Mouse (Mus musculus) lung, adult 18-20 months (tissue): ENCODE results near the gene Det1.

ENCODE experiments used
- DNase-seq, 2 experiments: peaks; one replicate each; pipeline ENCODE4 v3.0.0; 2022; ENCODE audit warnings: mixed read lengths in 2 of 2

Gene Det1

GRCm38 (mm10) chr7:78846737-78847434 lies at the start of gene Det1:
Gene Det1, minus strand, starts transcription at chr7:78847263.
- DNase-seq = peak; percentile 87 to 90

DNA sequence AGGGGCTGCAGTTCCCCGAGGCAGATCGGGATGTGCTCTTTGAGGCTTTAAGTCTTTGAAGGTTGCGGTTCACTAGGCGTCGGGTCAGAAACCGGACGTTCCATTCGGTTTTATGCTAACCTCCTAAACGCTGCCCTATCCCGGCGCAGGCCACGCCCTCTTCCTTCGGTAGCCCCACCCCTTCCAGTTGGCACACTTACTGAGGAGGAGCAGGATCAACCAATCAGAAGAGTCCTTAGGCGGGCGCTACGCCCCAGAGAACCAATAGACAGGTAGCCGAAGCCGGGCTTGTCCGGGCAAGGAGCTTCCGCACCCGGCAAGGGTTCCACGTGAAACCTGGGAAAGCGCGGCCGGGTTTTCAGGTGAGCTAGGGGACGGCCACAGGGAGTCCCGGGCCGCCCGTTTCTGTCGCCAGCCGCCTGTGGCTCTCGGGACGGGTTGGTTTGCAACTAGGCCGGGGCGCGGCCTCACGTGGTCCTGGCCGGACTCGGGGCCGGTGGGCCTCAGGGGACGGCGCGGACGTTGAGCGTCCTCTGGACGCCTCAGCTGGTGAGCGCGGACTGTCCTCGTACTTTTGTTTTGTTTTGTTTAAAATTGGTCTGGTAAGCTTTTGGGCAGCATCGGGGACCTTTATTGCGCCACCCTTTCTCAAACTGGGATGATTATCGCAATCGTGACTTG lies 48.7 kb upstream of the Det1 start, which contains the start of gene Aen:
Gene Aen, plus strand, starts transcription at position 202 of the 681 bp plus-strand sequence.
- DNase-seq = peak; percentile 99 to 100

DNA sequence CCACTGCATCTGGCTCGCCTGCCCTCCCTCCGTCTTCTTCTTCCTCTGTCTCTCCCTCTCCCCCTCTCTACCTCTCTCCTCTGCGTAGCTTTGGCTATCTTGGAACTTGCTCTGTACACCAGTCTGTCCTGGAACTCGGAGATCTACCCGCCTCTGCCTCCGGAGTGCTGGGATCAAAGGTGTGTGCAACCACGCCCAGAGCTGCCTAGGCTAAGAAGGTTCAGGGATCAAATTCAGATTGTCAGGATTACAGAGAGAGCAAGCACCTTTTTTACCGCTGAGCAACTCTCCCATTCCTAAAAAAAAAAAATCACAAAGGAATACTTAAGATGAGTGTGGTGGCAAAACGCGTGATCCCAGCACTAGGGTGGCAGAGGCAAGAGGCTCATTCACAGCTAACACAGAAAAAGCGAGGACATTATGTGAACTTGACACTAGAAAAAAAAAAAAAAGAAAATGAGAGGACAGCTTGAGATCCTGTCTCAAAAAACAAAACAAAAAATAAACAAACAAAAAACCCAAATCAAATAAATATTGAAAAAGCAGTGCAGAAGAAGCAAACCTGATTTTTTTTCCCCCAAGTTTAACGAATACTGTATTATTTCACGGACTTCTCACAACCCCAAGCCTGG lies 48.1 kb upstream of the Det1 start:
- DNase-seq = no peak

DNA sequence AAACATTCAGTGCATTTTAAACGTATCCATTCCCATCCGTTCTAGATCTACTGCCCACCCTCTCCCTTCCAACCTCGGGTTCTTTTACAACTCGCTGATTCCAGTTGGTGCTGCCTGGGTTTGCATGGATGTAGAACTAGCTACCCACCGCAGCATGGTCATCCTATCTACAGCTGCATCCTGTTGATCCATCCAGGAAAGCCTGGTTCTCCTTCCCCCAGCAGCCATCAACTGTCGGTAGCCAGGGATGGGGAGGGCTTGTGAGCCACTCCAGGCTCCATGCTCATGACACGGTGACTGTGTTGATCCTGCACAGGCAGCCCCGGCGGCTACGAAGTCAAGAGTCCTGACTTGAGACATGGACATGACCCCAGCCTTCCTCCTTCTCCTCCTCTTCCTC lies 46.9 kb upstream of the Det1 start:
- no peak for DNase-seq

GRCm38 (mm10) chr7:78890641-78891040 lies 43.6 kb upstream of the Det1 start:
- peak; percentile 72 to 81 for DNase-seq

DNA sequence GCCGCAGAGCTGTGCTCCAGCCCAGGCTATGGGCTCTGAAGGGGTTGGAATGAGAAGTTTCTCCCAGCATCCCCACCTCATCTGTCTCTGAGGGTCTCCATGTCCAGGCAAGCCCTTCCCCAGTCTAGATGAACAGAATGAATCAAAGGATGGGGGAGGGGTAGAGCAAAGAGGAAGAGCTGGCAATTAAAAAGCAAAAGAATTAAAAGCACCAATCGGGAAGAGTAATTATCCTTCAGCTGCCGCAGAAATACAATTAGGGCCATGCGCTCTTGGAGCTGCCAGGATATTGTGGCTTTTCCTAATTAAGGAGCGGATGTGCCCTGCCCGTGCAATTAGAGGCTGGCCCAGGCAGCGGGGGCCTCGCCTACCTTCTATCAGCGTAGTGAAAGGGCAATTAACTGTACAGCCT lies 40.4 kb upstream of the Det1 start:
- DNase-seq = no peak

DNA sequence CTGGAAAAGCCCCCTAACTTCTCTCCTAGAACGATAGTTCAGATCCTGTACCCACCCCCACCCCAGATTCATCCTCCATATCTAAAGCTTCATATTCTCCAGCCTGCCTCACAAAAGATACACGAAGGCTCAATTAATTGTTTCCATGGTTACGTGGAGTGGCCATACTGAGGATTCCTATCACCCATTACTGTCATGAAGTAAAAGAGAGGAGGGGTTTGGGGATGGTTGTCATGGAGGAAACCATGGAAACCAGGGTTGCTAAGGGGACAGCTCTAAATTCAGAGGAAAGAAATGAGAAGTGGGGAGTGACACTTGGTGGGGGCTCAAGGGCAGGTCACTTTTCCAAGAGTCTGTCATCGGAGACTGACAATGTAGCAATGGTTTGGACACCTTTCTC lies 39.4 kb upstream of the Det1 start:
- DNase-seq = no peak

- DNase-seq = no peak
Measured at GRCm38 (mm10) chr7:78885404-78885803, 38.3 kb upstream of the Det1 start.

DNA sequence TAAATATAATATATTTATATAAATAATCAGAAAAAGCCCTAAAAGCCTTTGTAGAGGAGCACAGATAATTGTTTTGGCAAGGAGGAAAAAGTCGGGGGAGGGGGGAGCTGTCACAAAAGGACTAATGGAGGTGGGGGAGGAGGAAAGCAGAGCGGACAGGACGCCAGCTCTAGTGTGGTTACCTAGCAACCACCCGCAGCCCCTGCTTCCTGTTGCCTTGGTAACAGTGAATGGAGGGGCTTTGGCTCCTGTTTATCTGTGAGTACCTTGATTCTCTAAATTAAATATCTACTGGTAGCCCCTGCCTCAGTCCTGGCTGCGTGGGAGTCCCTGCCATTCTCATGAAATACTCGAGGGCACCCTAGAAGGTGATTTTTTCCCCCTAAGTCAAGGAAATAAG lies 37.1 kb upstream of the Det1 start:
- no peak for DNase-seq

DNA sequence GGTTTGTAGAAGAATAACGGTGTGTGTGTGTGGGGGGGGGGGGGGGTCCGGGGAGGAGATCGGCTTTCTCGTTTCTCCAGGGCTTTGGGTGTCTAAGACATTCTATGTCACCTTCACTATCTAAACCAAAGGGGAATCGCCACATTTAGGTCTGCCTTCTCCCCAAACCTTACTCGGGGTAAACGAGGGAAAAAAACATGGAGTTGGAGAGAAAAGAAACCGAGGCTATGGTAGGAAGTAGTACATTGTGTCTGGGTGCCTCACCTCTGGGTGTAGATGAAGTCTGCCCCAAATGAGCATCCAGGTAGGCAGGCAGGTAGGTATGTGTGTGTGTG lies 36.6 kb upstream of the Det1 start:
- no peak for DNase-seq

GRCm38 (mm10) chr7:78883016-78883725 lies 36.1 kb upstream of the Det1 start:
- no peak for DNase-seq

GRCm38 (mm10) chr7:78882469-78882837 lies 35.4 kb upstream of the Det1 start:
- no peak for DNase-seq

- DNase-seq = no peak
Measured at GRCm38 (mm10) chr7:78881607-78882468, 34.8 kb upstream of the Det1 start.

- DNase-seq = no peak
Measured at GRCm38 (mm10) chr7:78872831-78873230, 25.8 kb upstream of the Det1 start.

- no peak for DNase-seq
Measured at GRCm38 (mm10) chr7:78872366-78872765, 25.3 kb upstream of the Det1 start.

GRCm38 (mm10) chr7:78868731-78869130 lies 21.7 kb upstream of the Det1 start:
- no peak for DNase-seq

DNA sequence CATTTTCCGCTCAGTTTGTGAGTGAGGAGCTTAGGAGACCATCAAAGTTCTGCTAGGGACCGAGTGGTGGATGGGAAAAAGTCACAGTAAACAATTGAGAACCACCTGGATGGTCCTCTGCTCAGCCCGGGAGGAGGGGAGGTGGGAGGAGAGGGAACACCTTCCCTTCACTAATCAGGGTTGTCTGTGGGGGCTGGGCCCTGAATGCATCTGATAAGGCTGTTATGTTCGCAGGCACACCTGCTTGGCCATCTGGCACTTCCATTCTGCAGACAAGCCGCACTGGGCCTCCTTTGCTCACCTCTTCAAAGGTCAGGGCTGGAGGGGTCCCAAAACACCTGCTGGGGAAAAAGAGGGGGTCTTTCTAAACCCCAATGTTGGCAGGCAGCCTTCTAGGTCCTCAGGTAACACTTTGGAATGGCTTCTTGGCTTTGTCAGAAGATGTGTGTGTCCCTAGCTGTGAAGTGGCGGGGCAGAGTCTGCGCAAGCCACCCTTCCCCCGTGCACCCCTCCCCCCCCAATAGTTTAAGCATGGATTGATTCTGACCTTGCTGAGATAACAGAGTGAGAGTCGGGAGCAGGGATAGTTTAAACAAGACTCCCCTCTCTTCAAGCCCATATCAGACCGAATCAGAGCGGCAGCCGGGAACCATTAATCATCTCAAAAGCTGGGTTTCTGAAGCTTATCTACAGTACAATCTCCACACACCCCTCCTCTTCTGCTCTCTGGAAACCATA lies 18.3 kb upstream of the Det1 start:
- DNase-seq = no peak

DNA sequence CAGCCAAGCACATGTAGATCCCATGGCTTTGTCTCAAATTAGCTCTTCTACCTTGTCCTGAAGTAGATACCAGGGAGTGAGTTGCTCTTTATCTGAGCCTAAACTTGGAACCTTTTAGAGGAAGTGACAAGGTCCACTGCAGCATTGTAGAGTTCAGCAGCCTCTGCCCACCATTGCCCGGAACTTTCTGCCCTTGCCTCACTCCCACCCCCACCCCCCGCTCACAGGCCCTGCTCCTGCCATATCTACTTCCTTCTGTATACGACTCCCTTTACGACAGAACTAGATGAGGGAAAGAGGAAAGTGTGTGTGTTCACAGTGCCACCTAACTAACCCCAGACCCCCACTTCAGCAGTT lies 17.4 kb upstream of the Det1 start:
- DNase-seq = no peak

DNA sequence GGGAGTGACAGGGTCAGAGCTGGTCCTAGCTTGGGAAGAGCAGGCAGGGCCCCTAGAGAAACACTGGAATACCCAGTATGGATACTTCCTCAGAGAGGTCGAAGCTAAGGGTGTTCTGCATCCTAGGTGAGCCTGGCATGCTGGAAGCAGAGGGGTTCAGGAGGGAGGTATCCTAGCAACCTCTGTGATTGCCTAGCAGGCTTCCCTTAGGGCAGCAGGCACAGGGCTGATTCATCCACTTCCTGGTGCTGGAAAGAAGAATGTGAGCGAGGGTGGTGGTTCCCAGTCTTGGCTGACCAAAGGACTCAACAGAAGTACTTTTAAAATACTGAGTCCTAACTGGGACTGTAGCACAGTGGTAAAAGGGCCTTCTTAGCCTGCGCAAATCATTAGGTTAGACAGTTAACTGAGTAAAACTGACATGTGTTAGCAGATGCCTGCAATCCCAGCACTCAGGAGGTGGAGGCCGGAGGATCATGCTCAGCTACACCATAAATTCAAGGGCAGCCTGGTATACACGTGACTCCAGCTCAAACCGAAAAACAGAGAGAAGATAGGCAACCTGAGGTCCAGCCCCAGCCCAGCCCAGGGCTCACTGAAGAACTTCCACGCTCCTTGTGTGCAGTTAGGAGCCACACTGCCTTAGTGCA lies 16.9 kb upstream of the Det1 start:
- DNase-seq = no peak

DNA sequence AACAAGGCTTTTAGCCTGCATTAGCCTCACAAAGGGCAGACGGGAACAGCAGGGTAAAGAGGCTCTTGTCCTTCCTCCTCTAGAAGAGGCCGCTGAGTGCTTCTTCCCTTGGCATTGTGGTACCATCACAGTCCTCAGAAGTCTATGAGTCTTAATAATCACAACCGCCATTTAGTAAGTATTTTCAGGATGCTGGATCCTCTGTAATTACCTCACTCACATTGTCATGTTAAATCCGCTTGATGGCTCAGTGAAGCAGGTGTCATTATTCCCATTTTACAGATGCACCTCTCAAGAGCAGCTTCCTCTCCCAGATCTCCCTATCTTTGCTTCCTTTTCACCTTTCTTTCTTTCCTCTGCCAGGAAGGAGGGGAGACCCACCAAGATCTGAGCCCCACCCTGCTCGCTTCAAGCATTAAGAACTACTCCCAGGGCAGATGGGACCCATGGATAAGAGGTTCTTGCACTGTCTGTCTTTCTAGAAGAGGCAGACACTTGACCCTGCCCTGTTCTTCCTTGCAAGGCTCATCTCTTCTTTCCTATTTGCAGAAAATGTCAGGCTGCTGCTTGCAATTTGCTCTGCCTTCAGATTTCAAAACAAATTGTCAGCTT lies 8.1 kb upstream of the Det1 start:
- DNase-seq = no peak

DNA sequence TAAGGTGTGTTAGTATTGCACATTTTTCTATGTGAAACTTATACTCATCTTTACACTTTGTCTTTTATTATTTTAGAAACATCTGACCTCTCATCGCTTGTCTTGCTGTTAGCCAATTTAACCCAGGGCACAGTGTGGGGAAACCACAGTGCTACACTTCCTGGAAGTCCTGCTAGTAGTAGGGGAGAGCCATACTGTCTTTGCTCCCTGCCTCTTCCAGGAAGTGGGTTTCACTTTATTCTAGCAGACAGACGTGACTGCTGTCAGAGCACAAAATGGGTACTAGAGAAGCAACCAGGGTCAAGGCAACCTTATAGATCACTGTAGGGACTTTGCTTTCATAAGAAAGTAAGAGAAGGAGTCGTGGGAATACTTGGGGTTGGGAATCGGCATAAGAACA lies 7.0 kb upstream of the Det1 start:
- no peak for DNase-seq
